Mouse (Mus musculus): ENCODE measurements around the gene Rnps1.
A peak's percentile ranks its signal among the peaks of the same experiment; 100 is the strongest.
"Not testable (repeated sequence)": the region's sequence is repeated elsewhere in the genome, so short reads cannot be mapped to it uniquely, and the experiment has no call there.

Rnps1 gene

GRCm38 (mm10) chr17:24429201-24429983 lies 15.0 kb downstream of the Rnps1 start:
- DNase-seq (ENCODE audit: low spot score in 2 of 2), result no peak

- peak in 1 of 2 experiments; percentile 49 for DNase-seq (ENCODE audit: low spot score in 2 of 2)
Measured at GRCm38 (mm10) chr17:24437016-24437415, 22.7 kb downstream of the Rnps1 start.

GRCm38 (mm10) chr17:24440377-24440776 lies 26.0 kb downstream of the Rnps1 start:
- DNase-seq (ENCODE audit: low spot score in 2 of 2), result no peak

GRCm38 (mm10) chr17:24441148-24441547 lies 26.8 kb downstream of the Rnps1 start:
- no peak for DNase-seq (ENCODE audit: low spot score in 2 of 2)

- no peak for DNase-seq (ENCODE audit: low spot score in 2 of 2)
Measured at GRCm38 (mm10) chr17:24442107-24442506, 27.7 kb downstream of the Rnps1 start.

GRCm38 (mm10) chr17:24442632-24443155 lies 28.3 kb downstream of the Rnps1 start, which contains the start of gene Dnase1l2:
TSS of gene Dnase1l2 (minus strand) at chr17:24443105.
- DNase-seq (ENCODE audit: low spot score in 2 of 2), result no peak

GRCm38 (mm10) chr17:24443409-24443808 lies 29.0 kb downstream of the Rnps1 start:
- peak in 1 of 2 experiments; percentile 72 for DNase-seq (ENCODE audit: low spot score in 2 of 2)

GRCm38 (mm10) chr17:24446590-24446989 lies 32.2 kb downstream of the Rnps1 start:
- DNase-seq (ENCODE audit: low spot score in 2 of 2), result no peak

GRCm38 (mm10) chr17:24449507-24449906 lies 35.1 kb downstream of the Rnps1 start:
- DNase-seq (ENCODE audit: low spot score in 2 of 2), result no peak

GRCm38 (mm10) chr17:24451220-24451619 lies 36.9 kb downstream of the Rnps1 start:
- no peak for DNase-seq (ENCODE audit: low spot score in 2 of 2)

- DNase-seq (ENCODE audit: low spot score in 2 of 2), result no peak
Measured at GRCm38 (mm10) chr17:24453372-24453771, 39.0 kb downstream of the Rnps1 start.

GRCm38 (mm10) chr17:24454218-24454755 lies 39.9 kb downstream of the Rnps1 start:
- DNase-seq (ENCODE audit: low spot score in 2 of 2), result no peak

GRCm38 (mm10) chr17:24454756-24455522 lies 40.6 kb downstream of the Rnps1 start:
- DNase-seq (ENCODE audit: low spot score in 2 of 2), result peak; percentile 98 to 99

GRCm38 (mm10) chr17:24455523-24456206 lies 41.3 kb downstream of the Rnps1 start:
- not testable (repeated sequence) for DNase-seq (ENCODE audit: low spot score in 2 of 2)

- DNase-seq (ENCODE audit: low spot score in 2 of 2), result no peak
Measured at GRCm38 (mm10) chr17:24461580-24461979, 47.2 kb downstream of the Rnps1 start.

- DNase-seq (ENCODE audit: low spot score in 2 of 2), result no peak
Measured at GRCm38 (mm10) chr17:24462932-24463331, 48.6 kb downstream of the Rnps1 start.

GRCm38 (mm10) chr17:24463374-24464133 lies 49.2 kb downstream of the Rnps1 start:
- DNase-seq (ENCODE audit: low spot score in 2 of 2), result no peak

GRCm38 (mm10) chr17:24468636-24469246 lies 54.4 kb downstream of the Rnps1 start:
- DNase-seq (ENCODE audit: low spot score in 2 of 2), result no peak

GRCm38 (mm10) chr17:24469336-24469909 lies 55.1 kb downstream of the Rnps1 start:
- DNase-seq (ENCODE audit: low spot score in 2 of 2), result no peak

All from left cerebral cortex, adult 9 months (tissue).